Mouse (Mus musculus): ENCODE results near the gene Pde2a. TPM values are rescaled to one million over a fixed set of nuclear protein-coding genes. Genes with fewer than 3 reads are reported as not detected.

Gene Pde2a
- total and polyA plus RNA-seq, 3 experiments, result 0.08 to 0.40 TPM; not detected in 1

DNA sequence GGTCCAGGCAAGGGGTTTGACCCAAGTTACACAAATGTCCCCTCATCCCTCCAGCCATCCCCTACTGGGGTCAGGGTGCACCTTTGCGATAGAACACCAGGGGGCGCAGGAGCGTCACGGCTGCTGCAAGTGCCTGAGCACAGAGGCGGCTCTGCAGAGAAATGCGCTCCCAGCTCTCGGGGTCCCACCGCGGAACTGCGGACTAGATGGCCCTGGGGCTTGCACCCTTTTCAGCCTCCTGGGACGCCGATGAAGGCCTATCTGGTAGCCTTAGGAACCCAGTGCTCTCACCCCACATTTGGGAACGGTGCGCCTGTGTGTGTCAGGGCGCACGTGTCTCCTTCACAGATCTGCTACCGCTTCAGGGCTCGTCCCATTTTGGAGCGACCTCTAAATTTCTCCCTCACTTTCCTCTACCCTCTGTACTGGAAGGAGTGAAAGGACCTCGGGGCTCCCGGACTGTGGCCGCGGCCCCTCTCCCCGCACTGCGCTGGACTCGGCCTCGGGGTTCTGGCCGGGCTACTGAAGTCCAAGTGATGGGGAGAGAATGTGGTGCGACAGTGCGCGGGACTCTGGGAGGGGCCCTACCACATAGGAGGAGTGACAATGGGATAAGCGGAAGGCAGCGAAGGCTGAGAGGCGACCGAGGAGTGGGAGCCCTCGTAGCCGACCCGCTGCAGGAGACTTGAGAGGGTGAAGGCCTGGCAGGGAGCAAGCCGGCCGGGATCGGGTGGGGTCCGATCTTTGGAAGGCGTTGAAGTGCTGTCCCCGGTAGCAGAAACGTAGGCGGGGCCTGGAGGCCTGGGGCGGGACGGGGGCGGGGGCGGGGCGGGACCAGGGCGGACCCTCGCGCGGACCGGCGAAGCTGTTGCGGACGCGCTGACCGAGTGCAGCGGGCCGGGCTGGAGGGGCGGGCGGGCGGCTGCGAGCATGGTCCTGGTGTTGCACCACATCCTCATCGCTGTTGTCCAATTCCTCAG lies 29.2 kb downstream of the Pde2a start:
- Histone ChIP-seq H3K9ac (ENCODE audit: insufficient read depth, low read depth) (no peak overlapping the region), H3K9me3 (replicated peaks; ENCODE audit: low read length) (no peaks in the 10 kb centered on the region), H3K27ac (ENCODE audit: insufficient read depth, low read depth) (no peak overlapping the region), H3K4me1 (ENCODE audit: control insufficient read depth in 1 of 2, insufficient read depth in 2 of 2) (peaks cover 2 to 24% of the 10 kb centered on the region in 2 experiments; a peak in 3 of 4 replicates), H3K4me3 (replicated peaks in 1 of 3; ENCODE audit: low read depth in 2 of 3, low read length in 2 of 3, poor library complexity in 1 of 3) (peak overlapping the region in 1 of 3 experiments; percentile 46), H3K27me3 (replicated peaks) (peaks cover 87% of the 10 kb centered on the region), H3K4me2 (ENCODE audit: insufficient read depth, low read depth, poor library complexity, severe bottlenecking) (peak overlapping the region; percentile 98), H3K79me2 (replicated peaks; ENCODE audit: control insufficient read depth, extremely low read depth, insufficient read depth, poor library complexity, severe bottlenecking) (no peaks in the 10 kb centered on the region), H3K36me3 (replicated peaks in 1 of 2; ENCODE audit: control insufficient read depth in 1 of 2, insufficient read depth in 1 of 2, low read length in 1 of 2) (no peaks in the 10 kb centered on the region)
- TF ChIP-seq ZNF384 (IDR thresholded peaks at IDR 0.05; ENCODE audit: low read depth, low read length) (no peak), TBP (conservative IDR thresholded peaks at IDR 0.05; ENCODE audit: low read depth, low read length) (no peak), ZKSCAN1 (IDR thresholded peaks at IDR 0.05; ENCODE audit: borderline replicate concordance, low read depth, low read length) (no peak), MAX (IDR thresholded peaks at IDR 0.05; ENCODE audit: low read length) (peak; percentile 40; the same call in 1 of the 2 replicates), CTCF (conservative IDR thresholded peaks at IDR 0.05 in 1 of 2, IDR thresholded peaks at IDR 0.05 in 1 of 2; ENCODE audit: low read depth in 2 of 2, low read length in 2 of 2) (peak; percentile 73 to 96), SIN3A (IDR thresholded peaks at IDR 0.05; ENCODE audit: low read length) (peak; percentile 59; the same call in 1 of the 2 replicates), PAX5 (IDR thresholded peaks at IDR 0.05; ENCODE audit: low read length) (no peak), CHD2 (IDR thresholded peaks at IDR 0.05; ENCODE audit: low read length) (no peak), MAFK (IDR thresholded peaks at IDR 0.05; ENCODE audit: insufficient replicate concordance, low read length) (no peak), MEF2A (IDR thresholded peaks at IDR 0.05; ENCODE audit: borderline replicate concordance, low read depth, low read length) (no peak), CHD1 (IDR thresholded peaks at IDR 0.05; ENCODE audit: low read depth, low read length) (no peak), TCF12 (IDR thresholded peaks at IDR 0.05; ENCODE audit: low read depth, low read length) (peak; percentile 32; the same call in 1 of the 2 replicates), EP300 (IDR thresholded peaks at IDR 0.05; ENCODE audit: low read length) (no peak), BHLHE40 (IDR thresholded peaks at IDR 0.05; ENCODE audit: low read depth, low read length) (peak; percentile 45), JUN (IDR thresholded peaks at IDR 0.05; ENCODE audit: insufficient read depth, low read depth, low read length) (no peak), SMC3 (IDR thresholded peaks at IDR 0.05; ENCODE audit: low read depth, low read length) (peak; percentile 99), HCFC1 (IDR thresholded peaks at IDR 0.05; ENCODE audit: low read depth, low read length) (no peak), MYC (IDR thresholded peaks at IDR 0.05; ENCODE audit: low read depth, low read length) (0 out of 2 replicates have a peak, but pooled peaks have one; percentile 14), POLR2A (IDR thresholded peaks at IDR 0.05; ENCODE audit: low read depth, low read length) (no peak), MXI1 (IDR thresholded peaks at IDR 0.05; ENCODE audit: low read depth, low read length) (peak; percentile 83), ELF1 (IDR thresholded peaks at IDR 0.05; ENCODE audit: low read depth, low read length) (peak; percentile 28; the same call in 1 of the 2 replicates), RAD21 (IDR thresholded peaks at IDR 0.05; ENCODE audit: low read depth, low read length) (peak; percentile 84), ZC3H11A (IDR thresholded peaks at IDR 0.05; ENCODE audit: low read depth, low read length) (peak; percentile 76), USF1 (IDR thresholded peaks at IDR 0.05; ENCODE audit: low read depth, low read length) (no peak), RCOR1 (conservative IDR thresholded peaks at IDR 0.05; ENCODE audit: low read depth, low read length) (no peak), NRF1 (IDR thresholded peaks at IDR 0.05; ENCODE audit: low read depth, low read length) (no peak), IRF4 (IDR thresholded peaks at IDR 0.05; ENCODE audit: low read depth, low read length) (peak; percentile 37; the same call in 1 of the 2 replicates), E2F4 (IDR thresholded peaks at IDR 0.05; ENCODE audit: insufficient replicate concordance, low read depth, low read length) (no peak), USF2 (conservative IDR thresholded peaks at IDR 0.05; ENCODE audit: low read depth, low read length) (no peak), NELFE (IDR thresholded peaks at IDR 0.05; ENCODE audit: low read depth, low read length) (peak; percentile 36; the same call in 1 of the 2 replicates), MAZ (IDR thresholded peaks at IDR 0.05; ENCODE audit: low read depth, low read length) (0 out of 2 replicates have a peak, but pooled peaks have one; percentile 35), POLR2AphosphoS2 (IDR thresholded peaks at IDR 0.05; ENCODE audit: low read depth, low read length) (no peak), UBTF (IDR thresholded peaks at IDR 0.05; ENCODE audit: low read depth, low read length) (no peak), GABPA (IDR thresholded peaks at IDR 0.05; ENCODE audit: insufficient replicate concordance, low read depth, low read length) (no peak), ZMIZ1 (IDR thresholded peaks at IDR 0.05; ENCODE audit: low read depth, low read length) (no peak), KAT2A (IDR thresholded peaks at IDR 0.05; ENCODE audit: insufficient replicate concordance, low read length) (no peak), ETS1 (conservative IDR thresholded peaks at IDR 0.05; ENCODE audit: low read depth, low read length) (no peak), JUND (conservative IDR thresholded peaks at IDR 0.05; ENCODE audit: low read depth, low read length) (no peak)
- dilution Hi-C loops (cut with MboI; ENCODE audit: extremely low pct_ligation_motif_present, extremely low pct_unique_long_range_greater_than_20kb, low sequenced_read_pairs) (no loop called here), in situ Hi-C loops (cut with MboI; ENCODE audit: low pct_ligation_motif_present, low pct_unique_long_range_greater_than_20kb, low sequenced_read_pairs) (no loop called here)
- peak; percentile 64 for DNase-seq (ENCODE audit: extremely low read depth)

Data from CH12.LX (cell line).